Mouse (Mus musculus): ENCODE results near the gene Slc31a2. TPM values are rescaled to one million over a fixed set of nuclear protein-coding genes. Genes with fewer than 3 reads are reported as not detected.
A peak's percentile ranks its signal among the peaks of the same experiment; 100 is the strongest.
"Not testable (repeated sequence)": the region's sequence is repeated elsewhere in the genome, so short reads cannot be mapped to it uniquely, and the experiment has no call there.

The Slc31a2 gene
- total RNA-seq (2015) = 16.9 and 21.8 TPM in 2 replicates
- 18.6 and 23.0 TPM in 2 replicates for total RNA-seq (2017)

- no peak for ATAC-seq (replicated peaks; ENCODE audit: poor library complexity)
Observed at GRCm38 (mm10) chr4:62262276-62262675, at the start of gene Slc31a2. Slc31a2 (plus strand) TSS chr4:62262562.

- ATAC-seq (replicated peaks; ENCODE audit: poor library complexity) = no peak
Observed at GRCm38 (mm10) chr4:62213490-62213889, 48.9 kb upstream of the Slc31a2 start.

GRCm38 (mm10) chr4:62228391-62228790 is 34.0 kb upstream of the Slc31a2 start:
- peak; percentile 68 for ATAC-seq (replicated peaks; ENCODE audit: poor library complexity)

GRCm38 (mm10) chr4:62229448-62229847 is 32.9 kb upstream of the Slc31a2 start:
- peak; percentile 56 for ATAC-seq (replicated peaks; ENCODE audit: poor library complexity)

GRCm38 (mm10) chr4:62230153-62230552 is 32.2 kb upstream of the Slc31a2 start:
- ATAC-seq (replicated peaks; ENCODE audit: poor library complexity) = no peak

- ATAC-seq (replicated peaks; ENCODE audit: poor library complexity) = peak; percentile 49; the same call in 1 of the 2 replicates
Observed at GRCm38 (mm10) chr4:62230769-62231168, 31.6 kb upstream of the Slc31a2 start, which contains the start of gene Zfp37. Zfp37 (minus strand) TSS chr4:62231047.

- no peak for ATAC-seq (replicated peaks; ENCODE audit: poor library complexity)
Observed at GRCm38 (mm10) chr4:62240586-62240985, 21.8 kb upstream of the Slc31a2 start.

GRCm38 (mm10) chr4:62248328-62248727 is 14.0 kb upstream of the Slc31a2 start:
- ATAC-seq (replicated peaks; ENCODE audit: poor library complexity) = peak; percentile 70

- ATAC-seq (replicated peaks; ENCODE audit: poor library complexity) = peak; percentile 58; the same call in 1 of the 2 replicates
Observed at GRCm38 (mm10) chr4:62250896-62251544, 11.3 kb upstream of the Slc31a2 start.

- ATAC-seq (replicated peaks; ENCODE audit: poor library complexity) = no peak
Observed at GRCm38 (mm10) chr4:62251776-62252175, 10.6 kb upstream of the Slc31a2 start.

GRCm38 (mm10) chr4:62254551-62254950 is 7.8 kb upstream of the Slc31a2 start:
- ATAC-seq (replicated peaks; ENCODE audit: poor library complexity) = no peak

- ATAC-seq (replicated peaks; ENCODE audit: poor library complexity) = peak; percentile 60; the same call in 1 of the 2 replicates
Observed at GRCm38 (mm10) chr4:62256931-62257330, 5.4 kb upstream of the Slc31a2 start.

GRCm38 (mm10) chr4:62263133-62263844 is 927 bp downstream of the Slc31a2 start:
- ATAC-seq (replicated peaks; ENCODE audit: poor library complexity) = 0 out of 2 replicates have a peak, but pooled peaks have one; percentile 36

- peak; percentile 100 for ATAC-seq (replicated peaks; ENCODE audit: poor library complexity)
Observed at GRCm38 (mm10) chr4:62265154-62265836, 2.9 kb downstream of the Slc31a2 start.

GRCm38 (mm10) chr4:62266016-62266415 is 3.7 kb downstream of the Slc31a2 start:
- not testable (repeated sequence) for ATAC-seq (replicated peaks; ENCODE audit: poor library complexity)

- ATAC-seq (replicated peaks; ENCODE audit: poor library complexity) = no peak
Observed at GRCm38 (mm10) chr4:62267101-62267500, 4.7 kb downstream of the Slc31a2 start.

GRCm38 (mm10) chr4:62272696-62273095 is 10.3 kb downstream of the Slc31a2 start:
- no peak for ATAC-seq (replicated peaks; ENCODE audit: poor library complexity)

GRCm38 (mm10) chr4:62273916-62274315 is 11.6 kb downstream of the Slc31a2 start:
- no peak for ATAC-seq (replicated peaks; ENCODE audit: poor library complexity)

- ATAC-seq (replicated peaks; ENCODE audit: poor library complexity) = no peak
Observed at GRCm38 (mm10) chr4:62274841-62275536, 12.6 kb downstream of the Slc31a2 start.

GRCm38 (mm10) chr4:62276642-62277041 is 14.3 kb downstream of the Slc31a2 start:
- no peak for ATAC-seq (replicated peaks; ENCODE audit: poor library complexity)

- ATAC-seq (replicated peaks; ENCODE audit: poor library complexity) = no peak
Observed at GRCm38 (mm10) chr4:62277222-62277621, 14.9 kb downstream of the Slc31a2 start.

Data from megakaryocyte progenitor cell, adult 5-6 weeks (primary cell).